11 mouse cellular contexts compared by ENCODE assay signal in the genomic region with DNA sequence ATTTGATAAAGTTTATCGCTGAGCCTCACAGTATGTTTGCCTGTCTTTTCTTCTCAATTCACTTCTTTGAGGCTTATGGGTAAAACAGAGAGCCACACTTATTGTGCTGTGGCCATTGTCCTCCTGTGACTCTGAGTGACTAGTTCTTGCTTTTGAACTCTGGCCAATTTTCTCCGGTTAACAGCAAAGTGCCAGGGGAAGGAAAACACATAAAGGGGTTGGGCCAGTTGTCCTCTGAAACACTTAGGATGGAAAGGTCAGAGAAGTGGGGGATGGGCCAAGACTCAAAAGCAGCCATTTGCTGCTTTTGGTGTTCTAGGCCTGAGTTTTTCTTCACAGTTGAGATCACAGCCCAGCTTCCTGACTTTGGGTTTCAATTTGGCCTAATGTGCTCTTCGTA. TPM values are rescaled to one million over a fixed set of nuclear protein-coding genes. Genes with fewer than 3 reads are reported as not detected.
DNase-seq lines count a peak whose midpoint lies in the region; ATAC-seq lines count a peak whose summit lies in the region.
"Had no signal": no experiment of that assay in that cellular context is flagged by ENCODE, and none has a peak within 500 bp of the region (broad histone marks: within the 10 kb centered on the region; RNA-seq: fewer than 3 reads in every experiment).

No protein-coding gene starts in this region.

- intact Hi-C loops in heart, postnatal 25 days (cut with DNase I) = loop anchor here (5.0 kb wide), 1 partner anchor 92 kb away; no protein-coding TSS in a partner anchor

- 42% methylated on average over 3 of the region's 3 CpGs for WGBS in kidney, embryonic 14.5 days

- H3K4me2 ChIP-seq in kidney, embryonic 14.5 days (replicated peaks; ENCODE audit: low read depth, low read length) = no peak overlapping the region
- H3K4me2 ChIP-seq: embryonic facial prominence, embryonic 12.5 days had no signal

- no peak overlapping the region for H3K9ac ChIP-seq in kidney, embryonic 14.5 days (ENCODE audit: low read depth, low read length)
- H3K9ac ChIP-seq: embryonic facial prominence, embryonic 12.5 days had no signal

- no peaks in the 10 kb centered on the region for H3K36me3 ChIP-seq in kidney, embryonic 14.5 days (ENCODE audit: control insufficient read depth, insufficient read depth, low read length)
- H3K36me3 ChIP-seq: embryonic facial prominence, embryonic 12.5 days had no signal

- H3K9me3 ChIP-seq in kidney, embryonic 14.5 days (ENCODE audit: control insufficient read depth, low read length) = no peaks in the 10 kb centered on the region
- H3K9me3 ChIP-seq: embryonic facial prominence, embryonic 12.5 days had no signal

- H3K27ac ChIP-seq in kidney, embryonic 14.5 days (ENCODE audit: low read depth, low read length) = peak overlapping the region; percentile 21; the same call in 1 of the 2 replicates
- H3K27ac ChIP-seq: embryonic facial prominence, embryonic 12.5 days had no signal

- H3K4me1 ChIP-seq in kidney, embryonic 14.5 days (ENCODE audit: control insufficient read depth, insufficient read depth, low read length) = no peaks in the 10 kb centered on the region; the same call in 1 of the 2 replicates
- H3K4me1 ChIP-seq: embryonic facial prominence, embryonic 12.5 days had no signal

- H3K27me3 ChIP-seq in kidney, embryonic 14.5 days (ENCODE audit: control insufficient read depth, insufficient read depth, low read length) = no peaks in the 10 kb centered on the region
- H3K27me3 ChIP-seq: embryonic facial prominence, embryonic 12.5 days had no signal

- H3K4me3 ChIP-seq in kidney, embryonic 14.5 days (ENCODE audit: low read length) = no peak overlapping the region
- H3K4me3 ChIP-seq: embryonic facial prominence, embryonic 12.5 days had no signal

- peak; percentile 92 for DNase-seq in heart, adult 11 months
- DNase-seq in heart, postnatal 25 days (ENCODE audit: low spot score) = no peak
- DNase-seq in heart, adult 8-10 months (ENCODE audit: low spot score) = peak; percentile 45
- peak; percentile 39 for DNase-seq in lung, postnatal 36 days
- no peak for DNase-seq in cerebellum, adult 18-20 months
- DNase-seq in right cerebral cortex, postnatal 4 days = no peak
- no peak for DNase-seq in thymus, postnatal 25 days
- DNase-seq: gastrocnemius, postnatal 25 days had no signal

- ATAC-seq in kidney, embryonic 14.5 days (ENCODE audit: low FRiP score, low TSS enrichment) = no peak
- ATAC-seq: activated CD4-positive, CD25-positive, alpha-beta regulatory T cell, adult 4 months had no signal

RNA-seq across cellular contexts. Expression of gene Plk2, which starts 50.0 kb away (rescaled TPM):
- total RNA-seq in heart, postnatal 25 days (2021) = 10 to 100 TPM; 29.5 to 32.4 TPM
- 10 to 100 TPM; 19.7 to 26.0 (median 23.0) TPM for total RNA-seq in heart, adult 8-10 months (2022)
- 60.9 and 88.0 TPM in 2 replicates for polyA plus RNA-seq in kidney, embryonic 14.5 days (2014; fragmentation: Nextera tagmentation; extraction: Ambion mirVana)

Comparison
In these comparisons a context has a peak if more than half of its experiments do, and no peak if none do; other contexts are left out.
1. DNase-seq: peak in heart, adult 11 months (single experiment), heart, adult 8-10 months (single experiment) and lung, postnatal 36 days (single experiment); none in heart, postnatal 25 days (single experiment), cerebellum, adult 18-20 months (0 of 2), right cerebral cortex, postnatal 4 days (single experiment) and thymus, postnatal 25 days (single experiment).